Mouse (Mus musculus): ENCODE data around the gene Slc39a1.

Gene Slc39a1

DNA sequence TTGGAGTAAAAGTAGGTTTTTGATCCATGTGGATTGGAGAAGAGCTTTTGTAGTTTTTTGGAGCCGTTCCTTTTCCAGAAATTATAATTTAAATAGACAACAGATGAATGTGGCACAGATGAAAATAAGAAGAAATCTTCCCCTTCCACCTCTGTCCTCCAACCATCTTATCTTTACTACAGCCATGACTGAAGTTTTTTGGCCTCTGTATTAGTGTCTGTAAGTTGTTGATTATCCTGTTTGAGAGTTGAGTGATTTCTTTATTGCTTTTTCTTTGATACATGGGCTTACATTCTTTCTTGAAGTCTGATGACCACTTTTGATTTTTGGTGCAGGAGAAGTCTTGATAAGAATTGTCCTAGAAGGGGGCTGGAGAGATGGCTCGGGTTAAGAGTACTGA is 46.7 kb downstream of the Slc39a1 start:
- DNase-seq (ENCODE audit: low read depth, low spot score), result no peak

Measured in embryo, embryonic 11.5 days (tissue).